Mouse (Mus musculus): ENCODE results near the gene Hoxb5. TPM values are rescaled to one million over a fixed set of nuclear protein-coding genes. Genes with fewer than 3 reads are reported as not detected.

The Hoxb5 gene
- polyA plus RNA-seq (2012; fragmentation: generic; extraction: Trizol) = under 1 TPM; 0.01 to 0.04 TPM

DNA sequence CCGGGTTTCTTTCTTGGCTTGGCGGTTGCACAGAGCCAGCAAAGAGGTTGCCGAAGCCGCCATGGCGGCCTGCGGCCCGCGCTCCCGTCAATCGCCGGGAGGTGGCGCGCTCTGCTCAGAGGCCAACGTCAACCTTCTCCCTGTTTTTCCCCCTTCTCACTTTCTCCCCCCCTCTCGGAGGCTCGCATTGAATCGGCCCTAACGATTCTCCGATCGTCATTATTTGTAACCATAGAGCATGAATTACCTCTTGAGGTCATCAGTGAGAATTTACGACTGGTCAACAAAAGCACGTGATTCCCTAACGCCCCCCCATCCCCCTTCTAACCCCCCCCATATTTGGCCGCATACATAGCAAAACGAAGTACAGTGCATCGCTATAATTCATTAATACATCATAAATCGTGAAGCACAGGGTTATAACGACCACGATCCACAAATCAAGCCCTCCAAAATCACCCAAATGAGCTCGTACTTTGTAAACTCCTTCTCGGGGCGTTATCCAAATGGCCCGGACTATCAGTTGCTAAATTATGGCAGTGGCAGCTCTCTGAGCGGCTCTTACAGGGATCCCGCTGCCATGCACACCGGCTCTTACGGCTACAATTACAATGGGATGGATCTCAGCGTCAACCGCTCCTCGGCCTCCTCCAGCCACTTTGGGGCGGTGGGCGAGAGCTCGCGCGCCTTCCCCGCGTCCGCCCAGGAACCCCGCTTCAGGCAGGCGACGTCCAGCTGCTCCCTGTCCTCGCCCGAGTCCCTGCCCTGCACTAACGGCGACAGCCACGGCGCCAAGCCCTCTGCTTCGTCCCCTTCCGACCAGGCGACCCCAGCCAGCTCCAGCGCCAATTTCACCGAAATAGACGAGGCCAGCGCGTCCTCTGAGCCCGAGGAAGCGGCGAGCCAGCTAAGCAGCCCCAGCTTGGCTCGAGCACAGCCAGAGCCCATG, at the start of gene Hoxb5:
Hoxb5 (plus strand) TSS at position 186 of the 949 bp plus-strand sequence.

DNA sequence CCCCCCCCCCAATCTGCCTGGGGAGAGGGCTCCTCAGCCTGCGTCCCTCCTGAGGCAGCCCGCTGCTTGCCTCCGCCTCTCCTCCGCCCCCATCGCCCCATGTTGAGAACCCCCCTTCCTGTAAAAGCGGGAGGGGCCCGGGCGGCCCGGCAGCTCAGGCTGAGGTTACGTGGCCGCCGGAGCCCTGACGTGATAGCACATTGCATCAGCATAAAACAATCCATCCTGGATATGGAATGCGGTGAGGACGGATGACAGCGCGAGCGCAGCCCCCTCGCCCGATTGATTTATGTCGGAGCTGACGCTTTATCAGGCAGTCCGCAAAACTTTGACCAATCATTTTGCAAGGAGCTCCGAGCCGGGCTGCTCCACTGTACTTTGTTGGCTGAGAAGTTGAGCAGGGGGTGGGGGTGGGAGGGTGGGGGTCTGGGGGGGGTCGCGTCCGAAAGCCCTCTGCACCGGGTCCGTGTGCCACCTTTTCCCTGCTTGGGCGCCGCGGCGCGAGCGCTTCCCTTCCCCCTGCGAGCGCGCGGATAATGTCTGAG, 32.1 kb upstream of the Hoxb5 start, which contains the start of gene Hoxb9:
Hoxb9 (plus strand) TSS at position 462 of the 545 bp plus-strand sequence.

DNA sequence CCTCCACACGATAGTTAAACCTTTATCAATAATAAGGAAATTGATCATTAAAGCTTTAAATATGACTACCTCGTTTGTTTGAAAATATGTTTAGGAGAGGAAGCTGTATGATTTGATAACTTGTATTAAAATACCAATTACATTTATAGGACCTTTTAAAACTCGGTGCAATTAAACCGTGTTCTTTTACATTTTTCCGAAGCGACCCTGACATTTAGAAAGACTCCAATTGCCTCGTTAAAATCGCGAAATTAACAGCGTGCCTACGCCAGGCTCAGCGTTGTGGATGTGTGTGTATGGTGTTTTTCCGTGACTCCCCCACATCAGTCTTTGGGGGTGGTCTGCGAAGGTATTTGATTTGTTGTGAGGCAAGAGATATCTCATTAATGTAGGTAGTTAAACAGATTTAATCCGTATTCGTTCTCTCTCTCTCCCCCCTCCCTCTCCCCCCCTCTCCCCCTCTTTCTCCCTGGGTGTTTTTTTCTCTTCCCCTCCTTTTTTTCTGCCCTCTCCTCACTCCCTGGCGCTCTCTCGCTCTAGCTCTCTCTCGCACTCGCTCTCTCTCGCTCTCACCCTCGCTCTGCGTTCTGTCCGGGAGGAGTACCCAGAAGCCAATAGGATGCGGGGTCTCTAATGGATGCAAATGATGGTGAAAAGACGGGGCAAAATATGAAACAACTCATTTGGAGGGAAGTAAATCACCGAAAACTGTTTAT, 21.1 kb upstream of the Hoxb5 start, which contains the start of gene Hoxb8:
Hoxb8 (plus strand) TSS at position 51 of the 716 bp plus-strand sequence.

DNA sequence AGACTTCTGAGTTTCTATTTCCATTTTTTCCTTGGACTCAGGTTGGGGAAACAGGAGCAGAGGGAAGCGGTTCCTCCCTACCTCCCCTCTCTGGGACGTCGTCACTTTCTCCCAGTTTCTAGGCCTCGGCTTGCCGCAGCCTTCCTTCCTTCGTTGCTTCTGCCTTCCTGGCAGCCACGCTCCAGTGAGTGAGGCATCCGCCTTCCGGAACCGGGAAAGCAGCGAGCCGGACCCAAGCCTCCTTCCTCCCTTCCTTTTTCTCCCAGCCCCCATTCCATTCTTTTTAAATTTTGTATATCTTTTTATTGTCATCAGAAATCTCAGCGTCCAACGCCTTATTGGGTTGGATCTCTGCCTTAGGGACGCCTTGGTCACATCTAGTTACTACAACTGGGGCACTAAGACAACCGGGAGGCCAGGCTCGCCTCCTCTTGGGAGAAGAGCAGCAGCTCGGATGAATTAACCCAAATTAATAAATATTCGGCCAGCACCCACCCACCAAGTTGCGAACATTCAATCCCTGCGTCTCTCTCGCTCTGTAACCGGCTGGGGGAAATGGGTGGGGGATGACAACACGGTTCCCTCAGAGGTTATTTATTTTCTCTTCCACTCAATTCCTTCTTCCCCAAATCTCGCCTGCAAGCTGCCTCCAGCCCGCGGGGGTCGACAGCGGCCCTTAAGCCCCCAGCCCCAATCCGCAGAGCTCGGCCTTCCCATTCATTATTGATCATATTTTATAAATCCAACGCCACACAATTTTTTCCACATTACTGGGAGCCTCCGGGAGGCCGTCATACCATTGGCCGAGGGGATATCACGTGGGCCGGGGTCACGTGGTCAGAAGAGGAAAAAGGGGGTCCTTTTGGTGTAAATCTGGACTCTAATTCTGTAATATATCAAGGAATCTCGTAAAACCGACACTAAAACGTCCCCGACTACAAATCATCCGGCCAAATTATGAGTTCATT, 17.1 kb upstream of the Hoxb5 start, which contains the start of gene Hoxb7:
Hoxb7 (plus strand) TSS at position 853 of the 968 bp plus-strand sequence.

DNA sequence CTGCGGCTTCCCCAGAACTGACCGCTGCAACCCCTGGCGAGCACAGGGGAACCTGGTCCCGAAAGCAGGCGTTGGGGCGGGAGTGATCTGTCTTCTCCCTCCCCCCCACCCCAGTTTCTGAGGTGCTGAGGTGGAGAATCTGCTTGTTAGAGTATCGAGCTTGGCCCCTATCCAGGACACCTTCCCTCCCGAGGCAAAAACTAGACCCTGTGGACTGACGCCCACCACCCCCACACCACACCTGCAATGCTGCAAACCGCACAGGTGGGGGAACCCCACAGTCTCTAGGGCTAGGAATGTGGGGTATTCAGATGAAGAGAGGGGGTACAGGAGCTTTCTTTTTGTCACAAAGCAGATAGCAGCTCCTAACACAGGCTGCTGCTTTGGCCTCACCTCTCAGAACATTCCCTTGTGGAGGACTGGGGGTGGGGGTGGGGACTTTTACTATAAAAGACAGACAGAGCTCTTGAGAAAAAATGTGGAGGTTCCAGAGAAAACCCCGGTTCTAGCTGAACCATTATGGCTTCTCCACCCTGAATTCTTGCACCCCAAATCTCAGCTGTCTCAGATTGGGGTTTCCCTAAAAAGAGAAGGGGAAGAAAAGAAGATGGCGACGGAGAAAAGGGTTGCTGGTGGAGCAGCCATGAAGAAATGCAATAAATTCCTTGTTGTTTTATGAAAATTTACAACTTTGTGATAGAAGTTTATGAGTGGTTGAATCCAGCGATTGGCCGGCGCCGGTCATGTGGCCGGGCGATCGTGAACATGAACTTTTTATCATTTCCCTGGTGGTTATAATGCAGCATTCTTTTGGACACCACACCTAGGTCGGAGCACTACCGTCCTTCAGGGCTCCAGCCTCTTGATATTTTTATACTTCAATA, 11.2 kb upstream of the Hoxb5 start, which contains the start of gene Hoxb6:
Hoxb6 (plus strand) TSS at position 796 of the 884 bp plus-strand sequence.

DNA sequence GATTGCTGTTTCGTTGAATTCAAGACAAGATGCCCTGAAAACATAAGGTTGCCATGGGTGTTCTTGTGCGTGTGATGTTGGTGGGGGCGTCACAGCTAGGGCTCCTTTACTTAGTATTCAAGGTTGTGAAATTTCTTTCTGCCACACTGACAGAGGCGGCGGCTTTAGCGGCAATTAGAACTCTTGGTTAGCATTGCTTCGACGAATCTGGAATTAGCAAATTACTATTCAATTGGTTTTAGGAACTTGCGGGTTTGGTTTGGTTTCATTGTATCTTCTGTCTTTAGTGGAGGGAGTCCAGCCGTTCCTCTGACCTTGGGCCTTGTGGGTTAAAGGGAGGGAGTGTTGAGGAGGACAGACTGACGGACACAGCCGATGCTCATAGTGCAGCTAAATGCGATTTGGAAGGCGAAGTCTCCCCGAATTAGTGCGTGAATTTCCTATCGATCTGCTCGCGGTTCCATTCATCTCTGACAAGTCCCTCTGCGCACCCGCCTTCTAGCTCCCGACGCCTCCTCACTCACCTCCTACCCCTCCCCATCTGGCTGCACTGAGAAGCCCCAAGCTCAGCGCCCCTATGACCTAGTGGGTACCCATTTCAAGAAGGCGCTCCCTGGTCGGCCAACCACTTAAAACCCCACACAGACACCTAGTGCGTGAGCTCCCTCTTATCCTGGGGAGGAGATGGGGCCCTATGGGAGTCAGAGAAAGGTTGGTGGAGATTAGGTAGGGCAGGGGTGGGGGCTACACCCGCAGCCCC, 14.7 kb downstream of the Hoxb5 start, which contains the start of gene Hoxb4:
Hoxb4 (plus strand) TSS at position 660 of the 760 bp plus-strand sequence.

DNA sequence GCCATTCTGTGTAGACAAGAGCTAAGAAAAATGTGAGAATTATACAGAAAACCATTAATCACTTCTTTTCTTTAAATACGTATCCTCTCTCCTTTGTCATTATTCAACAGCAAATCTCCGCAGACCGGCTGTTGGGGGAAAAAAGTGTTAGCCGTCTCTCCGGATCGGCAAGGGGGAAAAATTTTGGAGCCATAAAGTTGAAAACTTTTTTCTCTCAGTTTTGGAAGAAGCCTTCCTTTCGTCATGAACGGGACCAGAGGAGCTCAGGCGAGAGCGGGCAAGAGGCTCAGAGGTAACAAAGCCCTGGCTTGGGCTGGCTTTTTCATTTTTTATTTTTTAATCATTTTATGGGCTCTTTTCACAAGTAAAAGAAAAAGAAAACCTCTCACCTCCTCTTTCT, 20.0 kb downstream of the Hoxb5 start, which contains the start of gene Hoxb3:
Hoxb3 (plus strand) TSS at position 173 of the 400 bp plus-strand sequence.

DNA sequence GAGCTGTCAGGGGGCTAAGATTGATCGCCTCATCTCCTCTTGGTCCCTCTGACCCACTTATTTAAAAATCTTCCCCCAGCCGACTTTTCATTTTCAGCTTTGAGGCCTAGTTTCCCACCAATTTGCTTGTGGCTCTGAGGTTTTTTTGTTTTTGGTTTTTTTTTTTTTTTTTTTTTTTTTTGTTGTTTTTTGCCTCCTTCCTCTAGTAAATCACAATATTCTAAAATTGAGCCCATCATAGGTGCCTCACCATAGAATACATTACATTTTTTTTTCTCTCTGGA, 47.1 kb downstream of the Hoxb5 start, which contains the start of gene Hoxb2:
Hoxb2 (plus strand) TSS at position 185 of the 284 bp plus-strand sequence.

Other genes with a start within 250 kb of the Hoxb5 start
- 10 to 100 TPM; 50.3 to 83.2 TPM for gene Ube2z, start 237.9 kb upstream of the Hoxb5 start, polyA plus RNA-seq (2012; fragmentation: generic; extraction: Trizol)
- 1,000 to 10,000 TPM in 1 of 2 experiments, 100 to 1,000 TPM in 1; 623 to 1,824 TPM for gene Atp5g1, start 227.7 kb upstream of the Hoxb5 start, polyA plus RNA-seq (2012; fragmentation: generic; extraction: Trizol)
- gene Calcoco2, start 191.4 kb upstream of the Hoxb5 start, polyA plus RNA-seq (2012; fragmentation: generic; extraction: Trizol) = under 1 TPM in 1 of 2 experiments, not detected in 1; 0.07 TPM
- gene Ttll6, start 169.6 kb upstream of the Hoxb5 start, polyA plus RNA-seq (2012; fragmentation: generic; extraction: Trizol) = under 1 TPM in 1 of 2 experiments, not detected in 1; 0.17 TPM
- gene Hoxb13, start 109.0 kb upstream of the Hoxb5 start, polyA plus RNA-seq (2012; fragmentation: generic; extraction: Trizol) = under 1 TPM in 1 of 2 experiments, not detected in 1; 0.02 TPM
- gene Hoxb9, start 31.9 kb upstream of the Hoxb5 start, polyA plus RNA-seq (2012; fragmentation: generic; extraction: Trizol) = not detected
- not detected for gene Hoxb8, start 21.4 kb upstream of the Hoxb5 start, polyA plus RNA-seq (2012; fragmentation: generic; extraction: Trizol)
- gene Hoxb7, start 16.7 kb upstream of the Hoxb5 start, polyA plus RNA-seq (2012; fragmentation: generic; extraction: Trizol) = not detected
- gene Hoxb6, start 10.9 kb upstream of the Hoxb5 start, polyA plus RNA-seq (2012; fragmentation: generic; extraction: Trizol) = not detected
- gene Hoxb4, start 14.9 kb downstream of the Hoxb5 start, polyA plus RNA-seq (2012; fragmentation: generic; extraction: Trizol) = not detected
- gene Hoxb3, start 20.0 kb downstream of the Hoxb5 start, polyA plus RNA-seq (2012; fragmentation: generic; extraction: Trizol) = under 1 TPM in 1 of 2 experiments, not detected in 1; 0.06 TPM
- not detected for gene Hoxb2, start 47.2 kb downstream of the Hoxb5 start, polyA plus RNA-seq (2012; fragmentation: generic; extraction: Trizol)
- not detected for gene Hoxb1, start 62.4 kb downstream of the Hoxb5 start, polyA plus RNA-seq (2012; fragmentation: generic; extraction: Trizol)
- under 1 TPM; 0.06 to 0.07 TPM for gene Skap1, start 161.3 kb downstream of the Hoxb5 start, polyA plus RNA-seq (2012; fragmentation: generic; extraction: Trizol)